Mouse (Mus musculus) forebrain, embryonic 16.5 days (tissue): ENCODE measurements around the gene Gm30191. TPM values are rescaled to one million over a fixed set of nuclear protein-coding genes. Genes with fewer than 3 reads are reported as not detected.

ENCODE experiments used
- ATAC-seq: fragments of 200-750 bp; cut with Nextera tagmentation; 2 replicates; pipeline ENCODE4 v1.8.0; 2017; ENCODE audit warnings: mild to moderate bottlenecking, moderate library complexity
- H3K27ac ChIP-seq: fragments of 300-500 bp; sonication (generic); 2 replicates; pipeline ENCODE4 v1.5.1; 2014; ENCODE audit warnings: low read length, control low read depth
- H3K27me3 ChIP-seq: fragments of 300-500 bp; sonication (generic); replicated peaks from 2 replicates; pipeline ENCODE4 v1.6.1; 2014; ENCODE audit warnings: low read length; ENCODE audit not compliant: control insufficient read depth, insufficient read depth
- H3K36me3 ChIP-seq: fragments of 300-500 bp; sonication (generic); 2 replicates; pipeline ENCODE4 v1.6.1; 2014; ENCODE audit not compliant: control insufficient read depth, insufficient read depth
- H3K4me1 ChIP-seq: fragments of 300-500 bp; sonication (generic); replicated peaks from 2 replicates; pipeline ENCODE4 v1.6.1; 2014; ENCODE audit warnings: low read length; ENCODE audit not compliant: control insufficient read depth, insufficient read depth
- H3K4me2 ChIP-seq: fragments of 300-500 bp; sonication (generic); 2 replicates; pipeline ENCODE4 v1.6.1; 2014; ENCODE audit warnings: mild to moderate bottlenecking, low read length, control low read depth
- H3K4me3 ChIP-seq: fragments of 300-500 bp; sonication (generic); replicated peaks from 2 replicates; pipeline ENCODE4 v1.5.1; 2014; ENCODE audit warnings: mild to moderate bottlenecking, low read length, control low read depth
- H3K9ac ChIP-seq: fragments of 300-500 bp; sonication (generic); replicated peaks from 2 replicates; pipeline ENCODE4 v1.6.1; 2014; ENCODE audit warnings: low read depth, low read length, control low read depth
- H3K9me3 ChIP-seq: fragments of 300-500 bp; sonication (generic); 2 replicates; pipeline ENCODE4 v1.6.1; 2016; ENCODE audit warnings: low read length; ENCODE audit not compliant: control insufficient read depth
- WGBS: fragments of 180-500 bp; shearing (Covaris S2); extraction: QIAGEN DNeasy Blood & Tissue Kit; methylation state at CpG from one replicate; pipeline ENCODE4 v1.1.7; 2014; 5-methylcytosine and 5-hydroxymethylcytosine counted together
- polyA plus RNA-seq: library from polyadenylated mRNA; unstranded; fragments of >200 nt; fragmentation: Nextera tagmentation; extraction: Ambion mirVana; gene quantifications from 2 replicates; pipeline ENCODE4 v1.2.1, GENCODE M21; 2015

Gm30191 gene
- polyA plus RNA-seq, 1 experiment from 2014 or later = not detected

- Histone ChIP-seq H3K36me3 (peaks cover 22% of the 10 kb centered on the region), H3K4me2 (no peak overlapping the region), H3K9ac (no peak overlapping the region), H3K27me3 (no peaks in the 10 kb centered on the region), H3K4me1 (no peaks in the 10 kb centered on the region), H3K4me3 (no peak overlapping the region), H3K27ac (no peak overlapping the region), H3K9me3 (no peaks in the 10 kb centered on the region)
- WGBS = 9% methylated on average over 14 of the region's 14 CpGs
- no peak for ATAC-seq
These were observed 26.9 kb downstream of the Gm30191 start for GRCm38 (mm10) chr4:134273417-134274345.

GRCm38 (mm10) chr4:134284942-134285341, 38.2 kb downstream of the Gm30191 start:
- WGBS = 94% methylated on average over 2 of the region's 2 CpGs
- ATAC-seq = no peak
- Histone ChIP-seq H3K4me2 (no peak overlapping the region), H3K9me3 (no peaks in the 10 kb centered on the region), H3K27ac (no peak overlapping the region), H3K4me1 (peaks cover 18% of the 10 kb centered on the region), H3K4me3 (no peak overlapping the region), H3K36me3 (peaks cover 16% of the 10 kb centered on the region), H3K27me3 (no peaks in the 10 kb centered on the region), H3K9ac (no peak overlapping the region)

- peak overlapping the region; percentile 78 for H3K4me2 ChIP-seq
- H3K4me1 ChIP-seq = peaks cover 18% of the 10 kb centered on the region
- WGBS = 3% methylated on average over 59 of the region's 59 CpGs
- H3K4me3 ChIP-seq = peak overlapping the region; percentile 73
- ATAC-seq = peak; percentile 29
- peaks cover 8% of the 10 kb centered on the region for H3K36me3 ChIP-seq
- no peaks in the 10 kb centered on the region for H3K9me3 ChIP-seq
- H3K9ac ChIP-seq = peak overlapping the region; percentile 90
- H3K27ac ChIP-seq = peak overlapping the region; percentile 73
- no peaks in the 10 kb centered on the region for H3K27me3 ChIP-seq
These were observed 39.8 kb downstream of the Gm30191 start for GRCm38 (mm10) chr4:134286226-134287167.

- Histone ChIP-seq H3K4me3 (peak overlapping the region; percentile 73), H3K4me1 (peaks cover 18% of the 10 kb centered on the region), H3K4me2 (peak overlapping the region; percentile 78), H3K36me3 (peaks cover 4% of the 10 kb centered on the region; the same call in 1 of the 2 replicates), H3K27me3 (no peaks in the 10 kb centered on the region), H3K9ac (peak overlapping the region; percentile 99), H3K9me3 (no peaks in the 10 kb centered on the region), H3K27ac (peak overlapping the region; percentile 99)
- WGBS = 0% methylated on average over 55 of the region's 59 CpGs
- ATAC-seq = peak; percentile 96
These were observed 40.4 kb downstream of the Gm30191 start for GRCm38 (mm10) chr4:134287168-134287564.

- Histone ChIP-seq H3K4me3 (peak within 1 kb of the TSS; percentile 73), H3K36me3 (0 out of 2 replicates have a peak, but pooled peaks cover under 1% of the 10 kb centered on the region), H3K4me2 (peak within 1 kb of the TSS; percentile 78), H3K9ac (peak within 1 kb of the TSS; percentile 99), H3K27ac (peak within 1 kb of the TSS; percentile 99), H3K27me3 (no peaks in the 10 kb centered on the region), H3K4me1 (peaks cover 18% of the 10 kb centered on the region), H3K9me3 (no peaks in the 10 kb centered on the region)
- peak; percentile 78 for ATAC-seq
- 0% methylated on average over 41 of the region's 43 CpGs for WGBS
These were observed 40.9 kb downstream of the Gm30191 start, which contains the start of gene Pdik1l for GRCm38 (mm10) chr4:134287575-134288025. Pdik1l (minus strand) TSS chr4:134287895.

GRCm38 (mm10) chr4:134288397-134289256, 41.9 kb downstream of the Gm30191 start:
- no peak for ATAC-seq
- Histone ChIP-seq H3K27ac (no peak overlapping the region), H3K9me3 (no peaks in the 10 kb centered on the region), H3K4me1 (peaks cover 18% of the 10 kb centered on the region), H3K9ac (peak overlapping the region; percentile 99), H3K4me3 (peak overlapping the region; percentile 73), H3K27me3 (no peaks in the 10 kb centered on the region), H3K4me2 (peak overlapping the region; percentile 76), H3K36me3 (no peaks in the 10 kb centered on the region)
- WGBS = 48% methylated on average over 11 of the region's 11 CpGs

GRCm38 (mm10) chr4:134292067-134292466, 45.3 kb downstream of the Gm30191 start:
- Histone ChIP-seq H3K4me3 (no peak overlapping the region), H3K36me3 (no peaks in the 10 kb centered on the region), H3K9ac (no peak overlapping the region), H3K4me2 (no peak overlapping the region), H3K27me3 (no peaks in the 10 kb centered on the region), H3K9me3 (0 out of 2 replicates have a peak, but pooled peaks cover 3% of the 10 kb centered on the region), H3K4me1 (peaks cover 8% of the 10 kb centered on the region), H3K27ac (no peak overlapping the region)
- no peak for ATAC-seq
- 18% methylated on average over 7 of the region's 7 CpGs for WGBS

- Histone ChIP-seq H3K27me3 (no peaks in the 10 kb centered on the region), H3K4me3 (no peak overlapping the region), H3K27ac (no peak overlapping the region), H3K4me2 (no peak overlapping the region), H3K9me3 (0 out of 2 replicates have a peak, but pooled peaks cover 3% of the 10 kb centered on the region), H3K4me1 (peaks cover 6% of the 10 kb centered on the region), H3K36me3 (no peaks in the 10 kb centered on the region), H3K9ac (no peak overlapping the region)
- WGBS = 74% methylated on average over 18 of the region's 18 CpGs
- no peak for ATAC-seq
These were observed 46.4 kb downstream of the Gm30191 start for GRCm38 (mm10) chr4:134293061-134293691.
